Mouse (Mus musculus): ENCODE measurements at regions not wholly inside any gene's neighbourhood (a gene's known extent, or its start where the extent isn't known, plus 50 kb on each side); places are given as distances from the start of the nearest gene placed in this dataset.

DNA sequence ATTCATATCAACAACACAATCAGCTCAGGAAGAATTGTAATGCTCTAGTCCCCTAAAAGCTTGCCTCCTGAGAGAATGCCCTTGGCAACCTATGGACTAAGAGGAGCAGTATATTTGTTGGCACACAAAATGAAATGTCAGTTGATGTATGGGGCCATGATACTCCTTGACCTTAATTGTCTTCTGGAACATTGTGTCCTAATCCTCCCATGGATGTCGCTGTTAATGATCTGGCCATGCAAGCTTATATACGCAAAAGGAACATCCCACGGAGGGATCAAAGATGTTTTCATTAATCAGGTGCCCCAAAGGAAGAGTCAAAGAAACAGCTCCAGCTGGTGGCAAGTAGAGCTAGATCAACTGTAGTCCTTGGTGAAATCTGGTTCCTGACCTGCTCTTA is 178.0 kb downstream of the Mid1ip1 start:
- no peak for TF ChIP-seq CTCF (IDR thresholded peaks at IDR 0.05; ENCODE audit: low read depth, low read length)
- no peak for TF ChIP-seq POLR2AphosphoS5 (IDR thresholded peaks at IDR 0.05; ENCODE audit: insufficient replicate concordance, low read depth, low read length)
- no peak for TF ChIP-seq GATA2 (IDR thresholded peaks at IDR 0.05; ENCODE audit: borderline replicate concordance, low read depth, low read length)
- no peak for TF ChIP-seq TAL1 (conservative IDR thresholded peaks at IDR 0.05; ENCODE audit: low read depth, low read length)
